Mouse (Mus musculus) CH12.LX (cell line): ENCODE data around the gene Fam19a2.

Experiments used
- GABPA ChIP-seq: IDR thresholded peaks from 2 replicates; pipeline ENCODE4 v1.6.1; 2012; ENCODE audit warnings: low read depth, low read length, improper control_type of control experiment, inconsistent platforms; ENCODE audit not compliant: insufficient replicate concordance
- MAFK ChIP-seq: IDR thresholded peaks from 2 replicates; pipeline ENCODE4 v1.6.1; 2011; ENCODE audit warnings: low read length, improper control_type of control experiment; ENCODE audit not compliant: insufficient replicate concordance
- POLR2A ChIP-seq: IDR thresholded peaks from 2 replicates; pipeline ENCODE4 v1.6.1; 2011; ENCODE audit warnings: low read depth, mild to moderate bottlenecking, improper control_type of control experiment, low read length
- SIN3A ChIP-seq: IDR thresholded peaks from 2 replicates; pipeline ENCODE4 v1.6.1; 2012; ENCODE audit warnings: low read length, improper control_type of control experiment, inconsistent platforms

DNA sequence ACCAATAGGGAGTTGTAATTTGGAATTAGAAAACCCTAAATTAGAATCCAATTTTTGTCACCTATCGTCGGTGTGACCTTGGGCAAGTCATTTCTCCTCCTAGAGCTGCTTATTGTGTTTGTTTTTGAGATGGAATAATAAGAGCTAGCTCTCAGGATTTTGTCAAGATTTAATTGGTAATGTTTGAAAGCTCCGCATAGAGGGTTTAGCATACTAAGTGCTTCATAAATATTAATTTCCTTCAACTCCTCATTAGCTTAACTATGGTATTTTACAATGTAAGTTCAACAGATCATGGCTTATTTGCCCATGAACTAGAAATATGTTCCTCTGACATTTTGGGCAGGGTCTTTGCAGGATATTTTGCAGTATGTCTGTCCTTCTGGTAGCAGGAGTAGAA lies 62.5 kb downstream of the Fam19a2 start:
- TF ChIP-seq GABPA (no peak), SIN3A (no peak), POLR2A (no peak), MAFK (no peak)
